Mouse (Mus musculus): ENCODE data around the gene Nop53.

Gene Nop53

GRCm38 (mm10) chr7:15945721-15946536 is at the start of gene Nop53:
Nop53 (minus strand) TSS chr7:15946074.
- DNase-seq, result peak; percentile 96 to 97

- no peak for DNase-seq
These were observed 47.9 kb upstream of the Nop53 start for GRCm38 (mm10) chr7:15993789-15994188.

- no peak for DNase-seq
These were observed 47.3 kb upstream of the Nop53 start for GRCm38 (mm10) chr7:15993152-15993551.

- no peak for DNase-seq
These were observed 45.9 kb upstream of the Nop53 start for GRCm38 (mm10) chr7:15991764-15992163.

GRCm38 (mm10) chr7:15987661-15988356 is 41.9 kb upstream of the Nop53 start:
- no peak for DNase-seq

GRCm38 (mm10) chr7:15982729-15983407 is 37.0 kb upstream of the Nop53 start:
- peak; percentile 44 to 61 for DNase-seq

- DNase-seq, result no peak
These were observed 35.7 kb upstream of the Nop53 start for GRCm38 (mm10) chr7:15981538-15981937.

GRCm38 (mm10) chr7:15980246-15980645 is 34.4 kb upstream of the Nop53 start:
- no peak for DNase-seq

GRCm38 (mm10) chr7:15975904-15976303 is 30.0 kb upstream of the Nop53 start:
- peak; percentile 75 to 81 for DNase-seq

GRCm38 (mm10) chr7:15975451-15975850 is 29.6 kb upstream of the Nop53 start:
- DNase-seq, result peak; percentile 39 to 42

GRCm38 (mm10) chr7:15974712-15975111 is 28.8 kb upstream of the Nop53 start:
- peak; percentile 73 to 80 for DNase-seq

GRCm38 (mm10) chr7:15972247-15972646 is 26.4 kb upstream of the Nop53 start:
- DNase-seq, result no peak

- no peak for DNase-seq
These were observed 23.8 kb upstream of the Nop53 start for GRCm38 (mm10) chr7:15969674-15970073.

- DNase-seq, result no peak
These were observed 22.4 kb upstream of the Nop53 start for GRCm38 (mm10) chr7:15968322-15968721.

GRCm38 (mm10) chr7:15967312-15967711 is 21.4 kb upstream of the Nop53 start, which contains the start of gene Ehd2:
Ehd2 (minus strand) TSS chr7:15967567.
- peak; percentile 78 to 81 for DNase-seq

- no peak for DNase-seq
These were observed 20.6 kb upstream of the Nop53 start for GRCm38 (mm10) chr7:15966489-15966888.

GRCm38 (mm10) chr7:15963798-15964652 is 18.2 kb upstream of the Nop53 start:
- no peak for DNase-seq

GRCm38 (mm10) chr7:15962311-15963288 is 16.7 kb upstream of the Nop53 start:
- peak; percentile 61 to 73 for DNase-seq

- no peak for DNase-seq
These were observed 15.9 kb upstream of the Nop53 start for GRCm38 (mm10) chr7:15961798-15962197.

- DNase-seq, result no peak
These were observed 15.4 kb upstream of the Nop53 start for GRCm38 (mm10) chr7:15961239-15961638.

GRCm38 (mm10) chr7:15960691-15961090 is 14.8 kb upstream of the Nop53 start:
- DNase-seq, result no peak
